Mouse (Mus musculus) lung, embryonic 14.5 days (tissue): ENCODE data around the gene Sel1l2. TPM values are rescaled to one million over a fixed set of nuclear protein-coding genes. Genes with fewer than 3 reads are reported as not detected.

Experiments used
- ATAC-seq: fragments of 200-750 bp; cut with Nextera tagmentation; 2 replicates; pipeline ENCODE4 v1.8.0; 2017; ENCODE audit warnings: mild to moderate bottlenecking, moderate TSS enrichment, moderate library complexity; ENCODE audit not compliant: insufficient read depth
- DNase-seq: peaks from one replicate; pipeline ENCODE4 v3.0.0-alpha.2; 2015
- H3K27ac ChIP-seq: fragments of 300-500 bp; sonication (generic); 2 replicates; pipeline ENCODE4 v1.5.1; 2014; ENCODE audit warnings: low read depth, mild to moderate bottlenecking, moderate library complexity
- H3K27me3 ChIP-seq: fragments of 300-500 bp; sonication (generic); 2 replicates; pipeline ENCODE4 v1.6.1; 2014; ENCODE audit warnings: low read length, control low read depth; ENCODE audit not compliant: insufficient read depth
- H3K36me3 ChIP-seq: fragments of 300-500 bp; sonication (generic); 2 replicates; pipeline ENCODE4 v1.6.1; 2014; ENCODE audit warnings: control low read depth; ENCODE audit not compliant: insufficient read depth
- H3K4me1 ChIP-seq: fragments of 300-500 bp; sonication (generic); 2 replicates; pipeline ENCODE4 v1.6.1; 2014; ENCODE audit warnings: antibody characterized with exemption, control low read depth; ENCODE audit not compliant: insufficient read depth
- H3K4me2 ChIP-seq: fragments of 300-500 bp; sonication (generic); 2 replicates; pipeline ENCODE4 v1.6.1; 2014; ENCODE audit warnings: mild to moderate bottlenecking
- H3K4me3 ChIP-seq: fragments of 300-500 bp; sonication (generic); 2 replicates; pipeline ENCODE4 v1.5.1; 2014; ENCODE audit warnings: low read depth, low read length
- H3K9ac ChIP-seq: fragments of 300-500 bp; sonication (generic); 2 replicates; pipeline ENCODE4 v1.6.1; 2014
- H3K9me3 ChIP-seq: fragments of 300-500 bp; sonication (generic); 2 replicates; pipeline ENCODE4 v1.6.1; 2016; ENCODE audit warnings: low read depth, low read length, control low read depth
- CTCF ChIP-seq: IDR thresholded peaks from 2 replicates; pipeline ENCODE4 v1.5.1; 2016; ENCODE audit warnings: antibody characterized with exemption, low read depth
- WGBS: fragments of 180-500 bp; shearing (Covaris S2); extraction: QIAGEN DNeasy Blood & Tissue Kit; methylation state at CpG from one replicate; pipeline ENCODE4 v1.1.7; 2014; 5-methylcytosine and 5-hydroxymethylcytosine counted together
- polyA plus RNA-seq: library from polyadenylated mRNA; unstranded; fragments of >200 nt; fragmentation: Nextera tagmentation; extraction: Ambion mirVana; gene quantifications from 2 replicates; pipeline ENCODE4 v1.2.1, GENCODE M21; 2014

Sel1l2 gene
- polyA plus RNA-seq, 1 experiment from 2014 or later = not detected

- Histone ChIP-seq H3K9me3 (no peaks in the 10 kb centered on the region), H3K4me1 (no peaks in the 10 kb centered on the region), H3K9ac (no peak overlapping the region), H3K36me3 (no peaks in the 10 kb centered on the region), H3K4me2 (no peak overlapping the region), H3K27me3 (no peaks in the 10 kb centered on the region), H3K4me3 (no peak overlapping the region), H3K27ac (no peak overlapping the region)
- ATAC-seq = peak; percentile 89; the same call in 1 of the 2 replicates
- peak; percentile 45 for DNase-seq
- no peak for TF ChIP-seq CTCF
- 36% methylated on average over 2 of the region's 2 CpGs for WGBS
Measured at GRCm38 (mm10) chr2:140359905-140360304, 29.6 kb downstream of the Sel1l2 start.

DNA sequence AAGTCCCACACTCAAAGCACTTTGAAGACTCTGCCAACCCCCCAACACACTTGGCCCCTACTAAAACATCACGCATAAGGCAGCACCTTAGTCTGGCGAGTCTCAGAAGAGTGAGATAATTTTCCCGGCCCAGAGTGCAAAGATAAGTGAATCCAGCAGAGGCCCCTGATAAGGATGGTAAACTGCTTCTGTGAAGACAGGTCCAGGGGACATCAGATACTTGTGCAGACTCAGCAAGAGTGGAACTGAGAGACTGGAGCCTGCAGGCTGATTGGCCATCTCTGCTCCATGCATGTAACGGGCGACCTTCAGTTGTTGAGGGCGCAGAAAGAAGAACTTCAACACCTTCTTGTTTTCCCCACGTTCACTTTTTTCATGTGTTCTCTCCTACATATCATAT is 47.1 kb downstream of the Sel1l2 start:
- Histone ChIP-seq H3K4me2 (no peak overlapping the region), H3K4me3 (no peak overlapping the region), H3K27me3 (no peaks in the 10 kb centered on the region), H3K36me3 (no peaks in the 10 kb centered on the region), H3K9ac (no peak overlapping the region), H3K9me3 (no peaks in the 10 kb centered on the region), H3K4me1 (no peaks in the 10 kb centered on the region), H3K27ac (no peak overlapping the region)
- no peak for TF ChIP-seq CTCF
- ATAC-seq (no peak), DNase-seq (no peak)
- 64% methylated on average over 7 of the region's 7 CpGs for WGBS

- H3K9me3 ChIP-seq = no peaks in the 10 kb centered on the region
- peak overlapping the region; percentile 33; the same call in 1 of the 2 replicates for H3K27ac ChIP-seq
- ATAC-seq = peak; percentile 90
- no peak overlapping the region for H3K9ac ChIP-seq
- WGBS = 36% methylated on average over 5 of the region's 5 CpGs
- TF ChIP-seq CTCF = no peak
- H3K4me3 ChIP-seq = no peak overlapping the region
- H3K27me3 ChIP-seq = no peaks in the 10 kb centered on the region
- no peaks in the 10 kb centered on the region for H3K4me1 ChIP-seq
- no peak overlapping the region for H3K4me2 ChIP-seq
- no peaks in the 10 kb centered on the region for H3K36me3 ChIP-seq
- DNase-seq = peak; percentile 69
Measured at GRCm38 (mm10) chr2:140330508-140331306, 58.8 kb downstream of the Sel1l2 start.

GRCm38 (mm10) chr2:140302976-140303708 is 86.4 kb downstream of the Sel1l2 start:
- Histone ChIP-seq H3K27ac (no peak overlapping the region), H3K9me3 (no peaks in the 10 kb centered on the region), H3K36me3 (no peaks in the 10 kb centered on the region), H3K4me1 (no peaks in the 10 kb centered on the region), H3K4me3 (no peak overlapping the region), H3K27me3 (no peaks in the 10 kb centered on the region), H3K9ac (no peak overlapping the region), H3K4me2 (no peak overlapping the region)
- TF ChIP-seq CTCF = no peak
- 73% methylated on average over 3 of the region's 3 CpGs for WGBS
- peak; percentile 65 for ATAC-seq
- DNase-seq = peak; percentile 37

- WGBS = 24% methylated on average over 4 of the region's 4 CpGs
Measured at GRCm38 (mm10) chr2:140297155-140297554, 92.4 kb downstream of the Sel1l2 start.

GRCm38 (mm10) chr2:140293820-140294219 is 95.7 kb downstream of the Sel1l2 start:
- H3K36me3 ChIP-seq = no peaks in the 10 kb centered on the region
- no peak overlapping the region for H3K9ac ChIP-seq
- TF ChIP-seq CTCF = no peak
- H3K9me3 ChIP-seq = no peaks in the 10 kb centered on the region
- H3K27ac ChIP-seq = no peak overlapping the region
- H3K4me3 ChIP-seq = no peak overlapping the region
- ATAC-seq = no peak
- no peaks in the 10 kb centered on the region for H3K27me3 ChIP-seq
- DNase-seq = no peak
- no peak overlapping the region for H3K4me2 ChIP-seq
- 82% methylated on average over 2 of the region's 2 CpGs for WGBS
- no peaks in the 10 kb centered on the region for H3K4me1 ChIP-seq

More at GRCm38 (mm10) chr2:140297155-140297554, 92.4 kb downstream of the Sel1l2 start:
- no peaks in the 10 kb centered on the region for H3K4me1 ChIP-seq
- no peak overlapping the region for H3K27ac ChIP-seq
- no peak for TF ChIP-seq CTCF
- no peaks in the 10 kb centered on the region for H3K27me3 ChIP-seq
- no peaks in the 10 kb centered on the region for H3K36me3 ChIP-seq
- H3K9me3 ChIP-seq = no peaks in the 10 kb centered on the region
- no peak overlapping the region for H3K4me2 ChIP-seq
- H3K4me3 ChIP-seq = no peak overlapping the region
- ATAC-seq (no peak), DNase-seq (no peak)
- H3K9ac ChIP-seq = no peak overlapping the region

DNA sequence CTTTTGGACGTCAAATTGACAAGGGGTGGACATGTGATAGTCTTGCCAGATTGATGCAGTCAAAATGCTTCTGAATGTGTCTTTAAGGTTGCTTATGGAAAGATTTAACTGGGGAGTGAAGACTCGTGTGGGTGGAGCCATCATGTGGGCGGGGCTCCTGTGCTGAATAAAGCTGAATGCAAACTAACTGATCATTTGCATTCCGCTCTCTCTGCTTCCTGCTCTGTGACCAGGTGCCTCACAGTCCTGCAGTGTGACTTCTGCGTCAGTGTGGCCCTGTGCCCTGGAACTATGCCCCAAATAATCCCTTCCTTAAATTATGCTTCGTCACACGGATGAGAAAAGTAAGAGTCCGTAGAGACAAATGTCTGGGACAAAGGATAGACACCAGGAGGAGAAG is 108.7 kb downstream of the Sel1l2 start:
- no peak for TF ChIP-seq CTCF
- H3K4me1 ChIP-seq = no peaks in the 10 kb centered on the region
- no peak overlapping the region for H3K4me2 ChIP-seq
- H3K9me3 ChIP-seq = no peaks in the 10 kb centered on the region
- H3K27ac ChIP-seq = no peak overlapping the region
- DNase-seq (no peak), ATAC-seq (no peak)
- WGBS = 55% methylated on average over 8 of the region's 8 CpGs
- no peak overlapping the region for H3K4me3 ChIP-seq
- H3K27me3 ChIP-seq = no peaks in the 10 kb centered on the region
- H3K36me3 ChIP-seq = no peaks in the 10 kb centered on the region
- H3K9ac ChIP-seq = no peak overlapping the region
